Mouse (Mus musculus) liver, embryonic 13.5 days (tissue): ENCODE measurements at regions not wholly inside any gene's neighbourhood (a gene's known extent, or its start where the extent isn't known, plus 50 kb on each side); places are given as distances from the start of the nearest gene placed in this dataset.

Experiments
- ATAC-seq: fragments of 200-750 bp; cut with Nextera tagmentation; 2 replicates; pipeline ENCODE4 v1.8.0; 2017; ENCODE audit warnings: low read depth, mild to moderate bottlenecking, moderate number of reproducible peaks, moderate library complexity
- DNase-seq: peaks from one replicate; pipeline ENCODE4 v3.0.0; 2022
- H3K27ac ChIP-seq: fragments of 300-500 bp; sonication (generic); 2 replicates; pipeline ENCODE4 v1.5.1; 2015; ENCODE audit warnings: moderate library complexity, mild to moderate bottlenecking, inconsistent platforms
- H3K27me3 ChIP-seq: fragments of 300-500 bp; sonication (generic); 2 replicates; pipeline ENCODE4 v1.6.1; 2015; ENCODE audit warnings: mild to moderate bottlenecking, inconsistent platforms
- H3K36me3 ChIP-seq: fragments of 300-500 bp; sonication (generic); 2 replicates; pipeline ENCODE4 v1.6.1; 2015; ENCODE audit warnings: mild to moderate bottlenecking, inconsistent platforms
- H3K4me1 ChIP-seq: fragments of 300-500 bp; sonication (generic); replicated peaks from 2 replicates; pipeline ENCODE4 v1.6.1; 2015; ENCODE audit warnings: inconsistent platforms
- H3K4me2 ChIP-seq: fragments of 300-500 bp; sonication (generic); 2 replicates; pipeline ENCODE4 v1.6.1; 2015; ENCODE audit warnings: inconsistent platforms, mild to moderate bottlenecking, moderate library complexity
- H3K4me3 ChIP-seq: fragments of 300-500 bp; sonication (generic); replicated peaks from 2 replicates; pipeline ENCODE4 v1.5.1; 2015; ENCODE audit warnings: mild to moderate bottlenecking, inconsistent platforms
- H3K9ac ChIP-seq: fragments of 300-500 bp; sonication (generic); 2 replicates; pipeline ENCODE4 v1.6.1; 2015; ENCODE audit warnings: mild to moderate bottlenecking, inconsistent platforms
- H3K9me3 ChIP-seq: fragments of 300-500 bp; sonication (generic); replicated peaks from 2 replicates; pipeline ENCODE4 v1.6.1; 2016; ENCODE audit warnings: inconsistent platforms
- WGBS: fragments of 180-500 bp; shearing (Covaris S2); methylation state at CpG from one replicate; pipeline ENCODE4 v1.1.7; 2015; ENCODE audit not compliant: insufficient replicate concordance; 5-methylcytosine and 5-hydroxymethylcytosine counted together

- WGBS: 28% methylated on average over 1 of the region's 1 CpGs
- Histone ChIP-seq H3K9me3 (no peaks in the 10 kb centered on the region), H3K27me3 (no peaks in the 10 kb centered on the region), H3K4me2 (no peak overlapping the region), H3K36me3 (no peaks in the 10 kb centered on the region), H3K4me1 (no peaks in the 10 kb centered on the region), H3K4me3 (no peak overlapping the region), H3K27ac (no peak overlapping the region), H3K9ac (no peak overlapping the region)
- ATAC-seq (no peak), DNase-seq (no peak)
Observed at GRCm38 (mm10) chr2:34010166-34010565, 122.4 kb upstream of the Mvb12b start.

GRCm38 (mm10) chr2:34007916-34008315 is 120.2 kb upstream of the Mvb12b start:
- H3K9ac ChIP-seq: no peak overlapping the region
- H3K27ac ChIP-seq: no peak overlapping the region
- no peaks in the 10 kb centered on the region for H3K36me3 ChIP-seq
- 76% methylated on average over 7 of the region's 7 CpGs for WGBS
- ATAC-seq (no peak), DNase-seq (no peak)
- no peak overlapping the region for H3K4me3 ChIP-seq
- no peaks in the 10 kb centered on the region for H3K4me1 ChIP-seq
- no peak overlapping the region for H3K4me2 ChIP-seq
- no peaks in the 10 kb centered on the region for H3K9me3 ChIP-seq
- no peaks in the 10 kb centered on the region for H3K27me3 ChIP-seq

GRCm38 (mm10) chr2:33997106-33997505 is 109.4 kb upstream of the Mvb12b start:
- DNase-seq (no peak), ATAC-seq (no peak)
- no peaks in the 10 kb centered on the region for H3K27me3 ChIP-seq
- no peaks in the 10 kb centered on the region for H3K36me3 ChIP-seq
- H3K4me1 ChIP-seq: no peaks in the 10 kb centered on the region
- WGBS: 69% methylated on average over 7 of the region's 7 CpGs
- no peak overlapping the region for H3K4me2 ChIP-seq
- H3K9me3 ChIP-seq: no peaks in the 10 kb centered on the region
- no peak overlapping the region for H3K9ac ChIP-seq
- H3K4me3 ChIP-seq: no peak overlapping the region
- H3K27ac ChIP-seq: no peak overlapping the region

GRCm38 (mm10) chr2:33996331-33996730 is 108.6 kb upstream of the Mvb12b start:
- Histone ChIP-seq H3K9me3 (no peaks in the 10 kb centered on the region), H3K4me1 (no peaks in the 10 kb centered on the region), H3K9ac (no peak overlapping the region), H3K36me3 (no peaks in the 10 kb centered on the region), H3K4me2 (no peak overlapping the region), H3K27me3 (no peaks in the 10 kb centered on the region), H3K27ac (no peak overlapping the region), H3K4me3 (no peak overlapping the region)
- WGBS: 54% methylated on average over 2 of the region's 2 CpGs
- no peak for ATAC-seq
- no peak for DNase-seq

- H3K27ac ChIP-seq: no peak overlapping the region
- ATAC-seq: no peak
- no peak overlapping the region for H3K9ac ChIP-seq
- H3K9me3 ChIP-seq: no peaks in the 10 kb centered on the region
- no peaks in the 10 kb centered on the region for H3K36me3 ChIP-seq
- H3K4me2 ChIP-seq: no peak overlapping the region
- no peak for DNase-seq
- WGBS: 54% methylated on average over 4 of the region's 4 CpGs
- no peak overlapping the region for H3K4me3 ChIP-seq
- H3K27me3 ChIP-seq: no peaks in the 10 kb centered on the region
- H3K4me1 ChIP-seq: no peaks in the 10 kb centered on the region
Observed at GRCm38 (mm10) chr2:33991299-33991698, 103.6 kb upstream of the Mvb12b start.

- Histone ChIP-seq H3K27ac (no peak overlapping the region), H3K4me1 (no peaks in the 10 kb centered on the region), H3K4me3 (no peak overlapping the region), H3K9me3 (no peaks in the 10 kb centered on the region), H3K27me3 (no peaks in the 10 kb centered on the region), H3K4me2 (no peak overlapping the region), H3K9ac (no peak overlapping the region), H3K36me3 (no peaks in the 10 kb centered on the region)
- WGBS: 66% methylated on average over 6 of the region's 6 CpGs
- no peak for DNase-seq
- ATAC-seq: no peak
Observed at GRCm38 (mm10) chr2:33990711-33991110, 103.0 kb upstream of the Mvb12b start.

GRCm38 (mm10) chr2:33989555-33990370 is 102.0 kb upstream of the Mvb12b start:
- no peak overlapping the region for H3K4me2 ChIP-seq
- WGBS: 55% methylated on average over 12 of the region's 12 CpGs
- ATAC-seq (no peak), DNase-seq (no peak)
- H3K4me1 ChIP-seq: no peaks in the 10 kb centered on the region
- H3K27me3 ChIP-seq: no peaks in the 10 kb centered on the region
- H3K4me3 ChIP-seq: no peak overlapping the region
- no peak overlapping the region for H3K27ac ChIP-seq
- H3K36me3 ChIP-seq: no peaks in the 10 kb centered on the region
- H3K9me3 ChIP-seq: no peaks in the 10 kb centered on the region
- H3K9ac ChIP-seq: no peak overlapping the region

- ATAC-seq: no peak
- WGBS: 14% methylated on average over 4 of the region's 4 CpGs
- no peak overlapping the region for H3K9ac ChIP-seq
- no peaks in the 10 kb centered on the region for H3K9me3 ChIP-seq
- no peaks in the 10 kb centered on the region for H3K4me1 ChIP-seq
- no peaks in the 10 kb centered on the region for H3K36me3 ChIP-seq
- DNase-seq: no peak
- no peak overlapping the region for H3K27ac ChIP-seq
- no peak overlapping the region for H3K4me3 ChIP-seq
- H3K4me2 ChIP-seq: no peak overlapping the region
- 0 out of 2 replicates have a peak, but pooled peaks cover 3% of the 10 kb centered on the region for H3K27me3 ChIP-seq
Observed at GRCm38 (mm10) chr2:33986420-33986819, 98.7 kb upstream of the Mvb12b start.

GRCm38 (mm10) chr2:33985316-33985715 is 97.6 kb upstream of the Mvb12b start:
- Histone ChIP-seq H3K27ac (no peak overlapping the region), H3K9ac (no peak overlapping the region), H3K4me2 (no peak overlapping the region), H3K36me3 (no peaks in the 10 kb centered on the region), H3K9me3 (no peaks in the 10 kb centered on the region), H3K4me1 (no peaks in the 10 kb centered on the region), H3K4me3 (no peak overlapping the region), H3K27me3 (0 out of 2 replicates have a peak, but pooled peaks cover 3% of the 10 kb centered on the region)
- no peak for ATAC-seq
- DNase-seq: no peak
- WGBS: 62% methylated on average over 11 of the region's 11 CpGs

- Histone ChIP-seq H3K9me3 (no peaks in the 10 kb centered on the region), H3K27ac (no peak overlapping the region), H3K36me3 (no peaks in the 10 kb centered on the region), H3K9ac (no peak overlapping the region), H3K4me3 (no peak overlapping the region), H3K27me3 (0 out of 2 replicates have a peak, but pooled peaks cover 3% of the 10 kb centered on the region), H3K4me2 (no peak overlapping the region), H3K4me1 (no peaks in the 10 kb centered on the region)
- no peak for ATAC-seq
- no peak for DNase-seq
- WGBS: 45% methylated on average over 11 of the region's 11 CpGs
Observed at GRCm38 (mm10) chr2:33983112-33983748, 95.5 kb upstream of the Mvb12b start.

GRCm38 (mm10) chr2:33981936-33982335 is 94.2 kb upstream of the Mvb12b start:
- Histone ChIP-seq H3K36me3 (no peaks in the 10 kb centered on the region), H3K4me3 (no peak overlapping the region), H3K4me1 (no peaks in the 10 kb centered on the region), H3K9me3 (no peaks in the 10 kb centered on the region), H3K4me2 (no peak overlapping the region), H3K27ac (no peak overlapping the region), H3K27me3 (0 out of 2 replicates have a peak, but pooled peaks cover 3% of the 10 kb centered on the region), H3K9ac (no peak overlapping the region)
- 36% methylated on average over 8 of the region's 8 CpGs for WGBS
- ATAC-seq (no peak), DNase-seq (no peak)

GRCm38 (mm10) chr2:33981321-33981720 is 93.6 kb upstream of the Mvb12b start:
- no peak overlapping the region for H3K27ac ChIP-seq
- H3K9ac ChIP-seq: no peak overlapping the region
- ATAC-seq (no peak), DNase-seq (no peak)
- H3K27me3 ChIP-seq: 0 out of 2 replicates have a peak, but pooled peaks cover 3% of the 10 kb centered on the region
- WGBS: 71% methylated on average over 7 of the region's 7 CpGs
- H3K4me1 ChIP-seq: no peaks in the 10 kb centered on the region
- H3K4me3 ChIP-seq: no peak overlapping the region
- no peaks in the 10 kb centered on the region for H3K9me3 ChIP-seq
- H3K4me2 ChIP-seq: no peak overlapping the region
- no peaks in the 10 kb centered on the region for H3K36me3 ChIP-seq
